Mouse (Mus musculus) heart, postnatal 10 days (tissue): Measurements from ENCODE around the gene Defb29. TPM values are rescaled to one million over a fixed set of nuclear protein-coding genes. Genes with fewer than 3 reads are reported as not detected.
A peak's percentile ranks its signal among the peaks of the same experiment; 100 is the strongest.

ENCODE experiments used
- DNase-seq, 2 experiments: peaks; one replicate each; pipeline ENCODE4 v3.0.0; 2021
- intact Hi-C: fragments of 180-260 bp; cut with DNase I; formaldehyde crosslinking; loops from one replicate; pipeline ENCODE4 v1.15.1; 2025
- total RNA-seq, 2 experiments: library from RNA; stranded (reverse); gene quantifications; 2 replicates each; pipeline ENCODE4 v1.2.3; 2021

Defb29 gene
- total RNA-seq, 2 experiments from 2014 or later, result not detected

DNA sequence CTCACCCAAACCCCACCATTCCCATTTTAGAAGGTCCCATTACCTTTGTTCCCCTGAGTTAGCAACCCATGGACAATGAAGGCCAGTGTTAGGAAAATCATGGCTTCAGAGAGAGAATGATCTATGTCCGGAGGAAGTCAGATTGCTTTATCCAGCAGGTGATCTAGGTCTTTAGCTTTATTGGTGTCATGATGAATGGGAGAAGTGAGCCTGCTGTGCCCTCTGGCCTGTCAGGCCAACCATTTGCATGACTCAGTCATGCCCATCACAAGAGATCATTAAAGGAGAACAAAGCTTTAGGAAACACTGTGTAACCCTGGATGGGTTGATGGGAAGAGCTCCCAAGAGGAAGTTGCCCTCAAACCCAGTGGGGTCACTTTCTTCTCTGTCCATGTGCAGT, 28.3 kb downstream of the Defb29 start, which contains the start of gene Defb26:
Gene Defb26, minus strand, starts transcription at position 101 of the 400 bp plus-strand sequence.
- intact Hi-C loops, result no loop called here
- DNase-seq, result no peak

DNA sequence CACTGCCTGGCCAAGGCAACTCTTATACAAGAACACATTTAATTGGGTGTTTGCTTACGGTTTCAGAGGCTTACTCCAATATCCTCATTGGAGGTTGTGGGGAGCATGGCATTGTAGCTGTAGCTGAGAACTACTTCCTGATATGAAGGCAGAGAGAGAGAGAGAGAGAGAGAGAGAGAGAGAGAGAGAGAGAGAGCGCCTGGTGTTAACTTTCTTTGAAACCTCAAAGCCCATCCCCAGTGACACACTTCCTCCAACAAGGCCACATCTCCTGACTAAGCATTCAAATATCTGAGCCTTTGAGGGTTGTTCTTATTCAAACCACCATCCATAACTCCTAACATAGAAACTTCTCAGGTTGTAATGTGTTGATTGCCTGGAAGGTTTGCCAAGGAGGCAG, 35.9 kb downstream of the Defb29 start:
- intact Hi-C loops, result no loop called here
- no peak for DNase-seq

DNA sequence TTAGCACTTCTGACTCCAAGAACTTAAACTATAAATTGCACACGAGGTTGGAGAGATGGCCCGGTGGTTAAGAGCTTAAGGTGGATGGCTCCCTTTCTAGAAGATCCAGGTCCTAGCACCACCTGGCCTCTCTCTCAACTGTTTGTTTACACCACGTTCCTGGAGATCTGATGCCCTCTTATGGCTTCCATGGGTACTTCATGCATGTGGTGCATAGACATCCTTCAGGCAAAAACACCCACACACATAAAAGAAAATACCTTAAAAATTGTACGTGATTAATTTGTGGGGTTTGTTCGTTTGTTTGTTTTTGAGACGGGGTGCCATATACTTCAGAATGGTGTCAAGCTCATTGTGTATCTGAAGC, 39.1 kb downstream of the Defb29 start:
- no peak for DNase-seq
- intact Hi-C loops, result no loop called here

DNA sequence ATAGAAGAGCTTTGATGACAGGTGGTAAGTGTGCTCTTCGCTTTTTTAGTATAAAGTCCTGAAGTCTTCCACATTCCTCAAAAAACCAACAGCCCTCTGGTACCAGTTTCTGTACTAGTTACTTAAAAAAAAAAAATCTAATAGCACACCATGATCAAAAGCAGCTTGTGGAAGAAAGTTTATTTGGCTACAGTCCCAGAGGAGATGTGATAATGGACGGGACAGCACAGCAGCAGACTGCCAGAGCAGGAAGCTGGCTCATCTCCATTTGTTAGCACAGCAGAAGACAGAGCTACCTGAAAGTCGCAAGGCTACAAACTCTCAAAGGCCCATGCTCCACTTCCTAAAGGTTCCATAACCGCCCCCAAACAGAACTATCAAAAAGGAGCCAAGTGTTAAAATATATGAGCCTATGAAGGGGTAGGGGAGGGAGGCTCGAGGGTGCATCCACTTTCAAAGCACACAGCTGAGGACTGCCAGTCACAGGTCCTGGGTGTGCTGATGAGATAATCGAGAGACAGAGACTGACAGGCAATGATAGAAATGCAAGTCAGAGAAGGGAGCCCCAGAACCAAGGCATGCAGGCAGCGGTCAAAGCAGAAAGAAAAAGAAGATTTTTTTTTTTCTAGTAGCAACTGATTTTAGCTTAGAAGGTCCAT, 39.6 kb downstream of the Defb29 start:
- peak; percentile 6 to 10 for DNase-seq
- intact Hi-C loops, result no loop called here

DNA sequence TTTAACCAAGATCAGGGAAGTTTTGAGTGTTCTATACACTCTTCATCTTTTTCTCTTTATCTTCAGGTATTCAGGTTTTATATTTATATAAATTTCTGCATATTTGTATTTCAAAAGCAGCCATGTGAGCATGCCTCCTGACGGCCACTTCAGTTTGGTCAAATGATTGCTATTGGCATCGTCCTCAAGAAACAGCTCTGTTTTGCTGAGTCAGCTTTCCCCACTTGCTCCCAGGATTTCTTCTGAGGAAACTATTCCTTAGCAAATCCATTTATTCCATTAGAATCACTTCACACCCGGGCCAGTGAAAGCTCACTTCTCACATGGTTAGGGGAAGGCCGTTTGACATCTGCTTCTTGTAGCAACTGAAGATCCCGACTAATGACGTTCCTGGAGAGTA, 41.9 kb downstream of the Defb29 start:
- no peak for DNase-seq
- intact Hi-C loops, result no loop called here

DNA sequence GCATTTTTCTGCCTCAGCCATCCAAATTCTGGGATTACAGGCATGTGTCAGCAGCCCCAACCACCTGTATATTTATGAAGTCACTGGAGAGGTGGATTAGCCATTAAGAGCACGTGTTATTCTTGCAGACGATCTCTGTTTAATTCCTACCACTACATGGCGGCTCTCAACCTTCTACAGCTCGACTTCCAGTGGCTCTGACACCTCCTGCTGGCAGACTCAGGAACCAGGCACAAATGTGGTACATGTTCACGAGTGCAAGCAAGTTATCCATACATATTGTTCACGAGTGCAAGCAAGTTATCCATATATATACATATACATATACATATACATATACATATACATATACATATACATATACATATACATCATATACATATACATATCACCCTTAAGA, 46.7 kb downstream of the Defb29 start:
- intact Hi-C loops, result no loop called here
- DNase-seq, result no peak

DNA sequence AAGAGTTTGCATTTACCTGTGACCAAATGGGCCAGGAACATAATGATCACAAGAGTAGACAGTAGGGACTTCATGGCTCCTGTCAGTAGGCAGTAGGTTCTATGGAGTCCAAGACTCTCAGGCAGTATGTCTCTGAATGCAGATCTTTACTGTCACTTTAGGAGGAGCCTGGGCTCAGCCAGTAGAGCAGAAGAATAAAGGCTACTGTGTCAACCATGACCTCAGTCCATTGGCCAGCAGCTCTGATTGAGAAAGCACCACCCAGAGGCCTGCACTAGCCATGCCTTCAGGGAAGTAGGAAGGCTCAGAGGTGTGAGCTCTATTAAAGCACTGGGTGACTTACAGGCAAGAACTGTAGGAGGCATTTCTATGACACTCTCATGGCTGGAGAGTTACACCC, 49.9 kb downstream of the Defb29 start, which contains the start of gene Defb22:
Gene Defb22, minus strand, starts transcription at position 101 of the 400 bp plus-strand sequence.
- intact Hi-C loops, result no loop called here

More for the DNA sequence above, 49.9 kb downstream of the Defb29 start, which contains the start of gene Defb22:
- DNase-seq, result no peak

Other genes starting within 250 kb of the Defb29 start
- gene Tbc1d20, start 246.3 kb downstream of the Defb29 start, total RNA-seq, result 10 to 100 TPM; 61.4 to 71.4 TPM
- gene Rbck1, start 207.4 kb downstream of the Defb29 start, total RNA-seq, result 10 to 100 TPM; 72.5 to 76.8 TPM
- gene Trib3, start 196.1 kb downstream of the Defb29 start, total RNA-seq, result 1 to 10 TPM; 3.2 to 3.9 TPM
- gene Nrsn2, start 163.5 kb downstream of the Defb29 start, total RNA-seq, result not detected
- gene Sox12, start 142.0 kb downstream of the Defb29 start, total RNA-seq, result 10 to 100 TPM; 26.3 to 37.8 TPM
- gene Zcchc3, start 125.1 kb downstream of the Defb29 start, total RNA-seq, result 10 to 100 TPM; 18.0 to 18.1 TPM
- gene 6820408C15Rik, start 124.5 kb downstream of the Defb29 start, total RNA-seq, result 1 to 10 TPM; 3.7 to 4.3 TPM
- gene Defb23, start 75.5 kb downstream of the Defb29 start, total RNA-seq, result not detected
- gene Defb20, start 63.0 kb downstream of the Defb29 start, total RNA-seq, result not detected
- not detected for gene Defb22, start 50.0 kb downstream of the Defb29 start, total RNA-seq
- not detected for gene Defb26, start 28.4 kb downstream of the Defb29 start, total RNA-seq
- not detected for gene Defb28, start 21.8 kb downstream of the Defb29 start, total RNA-seq
- gene Gm17416, start 29.2 kb upstream of the Defb29 start, total RNA-seq, result not detected
- gene Defb21, start 32.6 kb upstream of the Defb29 start, total RNA-seq, result not detected
- not detected for gene Defb19, start 40.2 kb upstream of the Defb29 start, total RNA-seq
- gene Defb45, start 59.3 kb upstream of the Defb29 start, total RNA-seq, result not detected
- not detected for gene Defb36, start 64.2 kb upstream of the Defb29 start, total RNA-seq
- gene Defb25, start 83.0 kb upstream of the Defb29 start, total RNA-seq, result not detected
- 10 to 100 TPM; 12.9 to 15.3 TPM for gene Rem1, start 86.9 kb upstream of the Defb29 start, total RNA-seq
- gene H13, start 129.4 kb upstream of the Defb29 start, total RNA-seq, result 10 to 100 TPM; 47.6 to 51.4 TPM
- 10 to 100 TPM; 17.8 to 19.1 TPM for gene Mcts2, start 146.9 kb upstream of the Defb29 start, total RNA-seq
- gene Id1, start 196.2 kb upstream of the Defb29 start, total RNA-seq, result 10 to 100 TPM; 72.9 to 84.2 TPM
- gene Cox4i2, start 214.1 kb upstream of the Defb29 start, total RNA-seq, result 10 to 100 TPM; 17.9 to 22.4 TPM